Mouse (Mus musculus) NIH3T3 (cell line): ENCODE results near the gene Vamp3.

Experiments
- DNase-seq: peaks from one replicate; pipeline ENCODE4 v3.0.0-alpha.2; 2012; ENCODE audit warnings: low read depth

Gene Vamp3

GRCm38 (mm10) chr4:151044944-151045570 lies 12.7 kb downstream of the Vamp3 start:
- no peak for DNase-seq

- DNase-seq = peak; percentile 95
Observed at GRCm38 (mm10) chr4:151044037-151044943, 13.5 kb downstream of the Vamp3 start, which contains the start of gene Per3. Per3 (minus strand) TSS chr4:151044665.

- DNase-seq = peak; percentile 44
Observed at GRCm38 (mm10) chr4:151043281-151043680, 14.5 kb downstream of the Vamp3 start.

- DNase-seq = no peak
Observed at GRCm38 (mm10) chr4:151041506-151041905, 16.3 kb downstream of the Vamp3 start.

GRCm38 (mm10) chr4:151037800-151038199 lies 20.0 kb downstream of the Vamp3 start:
- DNase-seq = no peak

GRCm38 (mm10) chr4:151036521-151036920 lies 21.2 kb downstream of the Vamp3 start:
- no peak for DNase-seq

- DNase-seq = peak; percentile 68
Observed at GRCm38 (mm10) chr4:151027001-151027400, 30.8 kb downstream of the Vamp3 start.

GRCm38 (mm10) chr4:151024152-151024551 lies 33.6 kb downstream of the Vamp3 start:
- DNase-seq = no peak

GRCm38 (mm10) chr4:151017356-151017755 lies 40.4 kb downstream of the Vamp3 start:
- DNase-seq = peak; percentile 67

GRCm38 (mm10) chr4:151015946-151016345 lies 41.8 kb downstream of the Vamp3 start:
- no peak for DNase-seq

GRCm38 (mm10) chr4:151010316-151010715 lies 47.4 kb downstream of the Vamp3 start:
- DNase-seq = no peak

- DNase-seq = peak; percentile 55
Observed at GRCm38 (mm10) chr4:151006945-151007344, 50.8 kb downstream of the Vamp3 start.

GRCm38 (mm10) chr4:151005656-151006318 lies 52.0 kb downstream of the Vamp3 start:
- DNase-seq = no peak

GRCm38 (mm10) chr4:151001397-151001796 lies 56.4 kb downstream of the Vamp3 start:
- peak; percentile 47 for DNase-seq

- no peak for DNase-seq
Observed at GRCm38 (mm10) chr4:150998626-150999025, 59.1 kb downstream of the Vamp3 start.
